Mouse (Mus musculus): Measurements from ENCODE around the gene Yy1.

GRCm38 (mm10) chr12:108766866-108767265, 25.9 kb upstream of the Yy1 start:
- TF ChIP-seq CTCF (IDR thresholded peaks at IDR 0.05; ENCODE audit: extremely low read depth, insufficient read depth, insufficient read length, insufficient replicate concordance) (no peak), POLR2A (IDR thresholded peaks at IDR 0.05; ENCODE audit: low read depth, low read length) (no peak)
